Mouse (Mus musculus): ENCODE results near the gene Hmga1b.
"Not testable (repeated sequence)": the region's sequence is repeated elsewhere in the genome, so short reads cannot be mapped to it uniquely, and the experiment has no call there.

Hmga1b gene

GRCm38 (mm10) chr11:120731858-120732680 lies 30.5 kb upstream of the Hmga1b start, which contains the start of gene Cbr2:
Gene Cbr2 (minus strand): TSS chr11:120732114.
- DNase-seq (ENCODE audit: low read depth) = peak; percentile 39

GRCm38 (mm10) chr11:120733521-120733920 lies 29.1 kb upstream of the Hmga1b start:
- no peak for DNase-seq (ENCODE audit: low read depth)

GRCm38 (mm10) chr11:120736424-120736823 lies 26.2 kb upstream of the Hmga1b start:
- DNase-seq (ENCODE audit: low read depth) = no peak

- no peak for DNase-seq (ENCODE audit: low read depth)
These were observed 21.6 kb upstream of the Hmga1b start for GRCm38 (mm10) chr11:120740981-120741380.

- DNase-seq (ENCODE audit: low read depth) = no peak
These were observed 18.4 kb upstream of the Hmga1b start for GRCm38 (mm10) chr11:120744121-120744701.

GRCm38 (mm10) chr11:120747974-120748373 lies 14.6 kb upstream of the Hmga1b start:
- DNase-seq (ENCODE audit: low read depth) = no peak

- DNase-seq (ENCODE audit: low read depth) = peak; percentile 75
These were observed 13.2 kb upstream of the Hmga1b start for GRCm38 (mm10) chr11:120749430-120749829.

GRCm38 (mm10) chr11:120751606-120752005 lies 11.0 kb upstream of the Hmga1b start:
- DNase-seq (ENCODE audit: low read depth) = no peak

GRCm38 (mm10) chr11:120760236-120760635 lies 2.4 kb upstream of the Hmga1b start:
- DNase-seq (ENCODE audit: low read depth) = no peak

GRCm38 (mm10) chr11:120761811-120762671 lies 553 bp upstream of the Hmga1b start:
- no peak for DNase-seq (ENCODE audit: low read depth)

GRCm38 (mm10) chr11:120763121-120763999 lies 766 bp downstream of the Hmga1b start:
- not testable (repeated sequence) for DNase-seq (ENCODE audit: low read depth)

GRCm38 (mm10) chr11:120767023-120767422 lies 4.4 kb downstream of the Hmga1b start:
- peak; percentile 20 for DNase-seq (ENCODE audit: low read depth)

- DNase-seq (ENCODE audit: low read depth) = peak; percentile 20
These were observed 5.6 kb downstream of the Hmga1b start for GRCm38 (mm10) chr11:120768206-120768605.

GRCm38 (mm10) chr11:120772749-120773148 lies 10.2 kb downstream of the Hmga1b start:
- no peak for DNase-seq (ENCODE audit: low read depth)

GRCm38 (mm10) chr11:120773463-120774190 lies 11.0 kb downstream of the Hmga1b start:
- no peak for DNase-seq (ENCODE audit: low read depth)

GRCm38 (mm10) chr11:120775774-120776469 lies 13.3 kb downstream of the Hmga1b start:
- peak; percentile 94 for DNase-seq (ENCODE audit: low read depth)

- DNase-seq (ENCODE audit: low read depth) = no peak
These were observed 14.5 kb downstream of the Hmga1b start for GRCm38 (mm10) chr11:120777123-120777522.

- no peak for DNase-seq (ENCODE audit: low read depth)
These were observed 17.3 kb downstream of the Hmga1b start for GRCm38 (mm10) chr11:120779876-120780275.

GRCm38 (mm10) chr11:120781361-120781760 lies 18.8 kb downstream of the Hmga1b start:
- not testable (repeated sequence) for DNase-seq (ENCODE audit: low read depth)

GRCm38 (mm10) chr11:120783426-120784063 lies 21.0 kb downstream of the Hmga1b start:
- DNase-seq (ENCODE audit: low read depth) = no peak

Data from 416B (cell line).